Mouse (Mus musculus) right cerebral cortex, adult 2 months (tissue): ENCODE measurements around the gene Nadk2.

Experiments used
- DNase-seq, 2 experiments: peaks; one replicate each; pipeline ENCODE4 v3.0.0; 2021 to 2022; ENCODE audit warnings: low spot score in 2 of 2

Gene Nadk2

GRCm38 (mm10) chr15:9130772-9131498 lies 59.9 kb downstream of the Nadk2 start:
- DNase-seq: no peak

GRCm38 (mm10) chr15:9131499-9131888 lies 60.4 kb downstream of the Nadk2 start:
- no peak for DNase-seq

GRCm38 (mm10) chr15:9132693-9133443 lies 61.8 kb downstream of the Nadk2 start:
- DNase-seq: no peak

GRCm38 (mm10) chr15:9134891-9135507 lies 63.9 kb downstream of the Nadk2 start:
- no peak for DNase-seq

GRCm38 (mm10) chr15:9139447-9139846 lies 68.4 kb downstream of the Nadk2 start:
- DNase-seq: no peak

- peak; percentile 98 for DNase-seq
Measured at GRCm38 (mm10) chr15:9140252-9140680, 69.2 kb downstream of the Nadk2 start, which contains the start of gene Lmbrd2. Lmbrd2 (plus strand) TSS chr15:9140550.

- peak; percentile 53 to 67 for DNase-seq
Measured at GRCm38 (mm10) chr15:9140684-9141171, 69.7 kb downstream of the Nadk2 start.

- DNase-seq: no peak
Measured at GRCm38 (mm10) chr15:9155325-9155724, 84.3 kb downstream of the Nadk2 start, which contains the start of gene Skp2. Skp2 (minus strand) TSS chr15:9155425.
